Mouse (Mus musculus) brain, embryonic 14.5 days (tissue): ENCODE measurements around the gene Tfg. TPM values are rescaled to one million over a fixed set of nuclear protein-coding genes. Genes with fewer than 3 reads are reported as not detected.
A peak's percentile ranks its signal among the peaks of the same experiment; 100 is the strongest.

Source experiments
- DNase-seq: peaks from one replicate; pipeline ENCODE4 v3.0.0-alpha.2; 2011; ENCODE audit warnings: low read depth
- CTCF ChIP-seq: fragments of 200-500 bp; IDR thresholded peaks from 2 replicates; pipeline ENCODE4 v1.5.1; 2012; ENCODE audit warnings: inconsistent platforms, mild to moderate bottlenecking, moderate library complexity, borderline replicate concordance; ENCODE audit not compliant: insufficient read depth, insufficient read length; ENCODE audit errors: extremely low read depth
- POLR2A ChIP-seq: fragments of 200-500 bp; IDR thresholded peaks from 2 replicates; pipeline ENCODE4 v1.6.1; 2012; ENCODE audit warnings: mild to moderate bottlenecking, inconsistent platforms, borderline replicate concordance; ENCODE audit not compliant: poor library complexity, insufficient read depth, insufficient read length, severe bottlenecking; ENCODE audit errors: extremely low read depth
- polyA plus RNA-seq: library from polyadenylated mRNA; depleted of rRNA; stranded (reverse); fragments of >200 nt; gene quantifications from 2 replicates; pipeline ENCODE4 v1.2.3, GENCODE M21; 2012; rRNA removed

Tfg gene
- 122 and 130 TPM in 2 replicates for polyA plus RNA-seq

DNA sequence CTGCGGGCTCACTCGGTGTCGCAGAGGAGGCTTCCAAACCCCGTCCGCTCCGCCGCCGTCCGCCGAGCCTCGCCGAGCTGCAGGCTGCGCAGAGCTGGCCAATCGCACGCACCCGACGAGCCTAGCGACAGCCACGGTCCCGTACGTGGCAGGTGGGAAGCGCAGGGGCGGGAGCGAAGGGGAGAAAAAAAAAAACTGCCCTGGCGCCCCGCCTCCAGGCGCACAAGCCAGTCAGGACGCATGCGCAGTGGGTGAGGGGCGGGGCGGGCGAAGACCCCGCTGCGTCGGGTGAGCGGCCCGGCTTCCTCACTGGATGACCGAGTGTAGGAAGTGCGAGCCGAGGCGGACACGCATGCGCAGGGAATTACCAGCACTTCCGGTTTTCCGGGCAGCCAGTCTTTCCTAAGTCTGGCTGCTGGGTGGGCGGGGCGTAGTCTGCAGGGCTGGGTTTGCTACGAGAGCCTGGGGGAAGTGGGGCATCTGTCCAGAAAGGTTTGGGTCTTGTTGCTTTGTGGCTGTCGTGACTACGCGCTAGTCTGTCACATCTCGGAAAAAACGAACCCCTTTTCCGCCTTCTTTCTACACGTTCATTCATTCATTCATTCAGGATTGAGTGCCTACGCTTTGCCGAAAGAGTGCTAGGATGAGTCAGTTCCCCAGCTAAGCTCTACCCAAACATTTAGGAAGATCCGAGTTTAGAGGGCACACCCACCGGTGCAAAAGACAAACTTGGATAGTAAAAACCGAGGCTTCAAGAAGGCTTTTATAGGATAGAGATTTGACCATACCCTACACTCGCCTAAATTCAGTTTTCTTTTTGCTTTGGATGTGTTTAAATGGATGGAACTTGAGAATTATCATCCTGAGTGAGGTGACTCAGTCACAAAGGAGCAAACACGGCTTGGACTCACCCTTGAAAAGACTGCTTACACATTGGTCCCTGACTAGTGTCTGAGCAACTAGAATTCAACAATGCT, at the start of gene Tfg:
Gene Tfg, minus strand, starts transcription at position 227 of the 977 bp plus-strand sequence.
- TF ChIP-seq CTCF (no peak), POLR2A (peak; percentile 90)
- peak; percentile 100 for DNase-seq

DNA sequence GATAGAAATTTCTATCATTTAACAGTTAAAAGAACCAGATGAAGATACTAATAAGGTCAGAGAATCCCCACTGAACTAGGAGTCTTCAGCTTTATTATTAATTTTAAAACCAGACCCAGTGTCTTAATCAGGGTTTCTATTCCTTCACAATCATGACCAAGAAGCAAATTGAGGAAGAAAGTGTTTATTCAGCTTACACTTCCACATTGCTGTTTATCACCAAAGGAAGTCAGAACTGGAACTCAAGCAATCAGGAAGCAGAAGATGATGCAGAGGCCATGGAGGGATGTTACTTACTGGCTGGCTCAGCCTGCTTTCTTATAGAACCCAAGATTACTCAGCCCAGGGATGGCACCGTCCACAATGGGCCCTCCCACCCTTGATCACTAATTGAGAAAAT, 11.8 kb upstream of the Tfg start:
- no peak for TF ChIP-seq CTCF
- TF ChIP-seq POLR2A, result no peak
- no peak for DNase-seq

DNA sequence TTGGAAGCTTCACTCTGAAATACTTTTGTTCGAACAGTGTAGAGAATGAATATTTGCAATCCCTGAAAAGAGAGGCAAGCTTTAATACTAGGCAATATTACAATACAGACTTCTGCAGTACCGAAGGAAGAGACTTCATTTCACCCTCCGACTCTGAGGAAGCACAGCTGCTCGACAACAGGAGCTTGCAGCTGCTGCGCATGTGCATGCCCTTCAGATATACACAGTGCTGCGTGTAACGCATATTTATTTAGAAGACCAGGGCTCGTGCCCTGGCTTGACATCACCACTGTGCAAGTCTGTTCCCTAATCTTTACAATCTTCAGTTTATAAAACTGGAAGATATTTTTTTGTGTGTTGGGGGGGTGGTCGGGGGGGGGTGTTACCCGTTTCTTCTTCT, 7.7 kb upstream of the Tfg start:
- DNase-seq, result no peak
- TF ChIP-seq POLR2A (no peak), CTCF (no peak)

DNA sequence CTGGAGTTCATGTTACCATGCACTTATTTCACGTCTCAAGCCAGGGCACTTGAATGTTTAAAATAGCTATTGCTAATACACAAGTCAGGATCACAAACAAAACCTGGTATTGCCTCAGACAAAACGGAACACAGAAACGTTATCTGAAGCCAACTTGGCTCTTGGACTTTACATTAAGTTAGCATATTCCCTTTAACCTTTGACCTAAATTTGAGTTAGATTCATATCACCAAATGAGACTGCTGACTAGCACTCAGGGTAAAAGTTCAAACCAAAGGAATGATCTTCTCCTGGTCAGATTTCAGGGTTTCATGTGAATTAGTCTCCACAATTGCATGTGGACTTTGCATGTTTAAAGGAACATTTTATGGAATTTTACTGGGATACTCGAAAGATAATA, 5.1 kb upstream of the Tfg start:
- DNase-seq, result no peak
- no peak for TF ChIP-seq POLR2A
- no peak for TF ChIP-seq CTCF

- no peak for DNase-seq
Measured at GRCm38 (mm10) chr16:56719031-56719430, 1.8 kb upstream of the Tfg start.

DNA sequence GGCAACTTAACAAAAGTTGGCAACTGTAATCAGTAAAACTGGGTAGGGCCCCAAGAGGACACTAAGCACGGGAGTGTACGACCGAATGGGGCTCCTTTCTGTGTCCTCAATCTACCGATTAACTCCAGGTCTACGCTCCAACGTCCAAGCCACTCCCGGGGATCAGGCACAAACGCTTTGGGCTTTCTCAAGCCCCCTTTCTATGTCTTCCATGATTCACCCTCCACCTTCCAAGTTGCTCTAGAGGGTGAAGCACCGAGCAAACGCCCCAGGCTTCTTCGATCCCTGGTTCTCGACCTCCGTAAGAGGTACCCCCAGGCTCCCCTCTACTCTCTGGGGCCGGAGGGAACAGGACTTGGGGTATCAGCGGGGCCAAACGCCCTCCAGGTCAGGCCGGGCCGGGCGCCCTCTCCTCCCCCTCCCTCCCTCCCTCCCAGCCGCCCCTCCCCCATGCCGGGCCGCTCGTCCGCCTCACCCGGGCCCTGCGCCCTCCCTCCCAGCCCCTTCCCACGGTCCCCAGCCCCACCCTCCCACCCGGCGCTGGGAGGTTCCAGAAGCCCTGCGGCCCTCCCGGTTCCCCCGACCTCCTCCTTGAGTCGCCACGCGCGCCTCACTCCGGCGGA, 582 bp downstream of the Tfg start:
- DNase-seq, result no peak
- no peak for TF ChIP-seq POLR2A
- TF ChIP-seq CTCF, result no peak

More at GRCm38 (mm10) chr16:56719031-56719430, 1.8 kb upstream of the Tfg start:
- TF ChIP-seq CTCF (no peak), POLR2A (no peak)

GRCm38 (mm10) chr16:56715608-56716007, 1.6 kb downstream of the Tfg start:
- no peak for DNase-seq
- TF ChIP-seq CTCF, result no peak
- no peak for TF ChIP-seq POLR2A

DNA sequence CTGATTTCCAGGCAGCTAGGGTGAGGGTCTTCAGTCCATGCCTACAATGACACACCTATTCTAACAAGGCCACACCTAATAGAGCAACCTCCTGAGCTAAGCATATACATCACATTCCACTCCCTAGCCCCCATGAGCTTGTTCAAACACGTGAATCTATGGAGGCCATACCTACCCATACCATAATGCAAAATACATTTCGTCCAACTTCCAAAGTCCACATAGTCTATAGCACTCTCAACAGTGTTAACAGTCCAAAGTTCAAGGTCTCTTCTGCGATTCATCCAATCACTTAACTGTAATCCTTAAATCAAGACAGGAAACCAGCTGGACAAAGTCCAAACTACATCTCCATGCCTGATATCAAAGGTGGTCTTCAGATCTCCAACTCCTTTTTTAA, 7.2 kb downstream of the Tfg start:
- DNase-seq, result no peak
- TF ChIP-seq CTCF (no peak), POLR2A (no peak)

DNA sequence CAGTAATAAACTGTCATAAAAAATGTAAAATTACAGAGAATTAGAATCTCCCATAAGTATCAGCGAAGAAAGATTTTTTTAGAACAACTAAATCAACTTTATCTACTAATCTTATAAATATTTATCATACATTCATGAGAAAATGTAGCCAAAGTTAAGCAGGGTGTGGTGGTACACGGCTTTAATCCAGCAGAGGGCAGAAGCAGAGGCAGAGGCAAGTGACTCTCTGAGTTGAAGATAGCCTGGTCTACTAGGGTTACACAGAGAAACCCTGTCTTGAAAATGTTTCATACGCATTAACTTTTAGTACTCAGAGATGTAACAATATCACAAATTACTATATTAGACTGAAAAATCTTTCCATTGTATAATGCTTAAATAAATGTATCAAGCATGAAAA, 11.5 kb downstream of the Tfg start:
- DNase-seq, result no peak

GRCm38 (mm10) chr16:56700898-56701297, 16.4 kb downstream of the Tfg start:
- DNase-seq, result no peak
- no peak for TF ChIP-seq CTCF
- TF ChIP-seq POLR2A, result no peak

More for the DNA sequence above, 11.5 kb downstream of the Tfg start:
- TF ChIP-seq POLR2A (no peak), CTCF (no peak)

- TF ChIP-seq CTCF (no peak), POLR2A (no peak)
- no peak for DNase-seq
Measured at GRCm38 (mm10) chr16:56696448-56696847, 20.8 kb downstream of the Tfg start.
